Mouse (Mus musculus): ENCODE data around the gene Vdac1.

The Vdac1 gene

DNA sequence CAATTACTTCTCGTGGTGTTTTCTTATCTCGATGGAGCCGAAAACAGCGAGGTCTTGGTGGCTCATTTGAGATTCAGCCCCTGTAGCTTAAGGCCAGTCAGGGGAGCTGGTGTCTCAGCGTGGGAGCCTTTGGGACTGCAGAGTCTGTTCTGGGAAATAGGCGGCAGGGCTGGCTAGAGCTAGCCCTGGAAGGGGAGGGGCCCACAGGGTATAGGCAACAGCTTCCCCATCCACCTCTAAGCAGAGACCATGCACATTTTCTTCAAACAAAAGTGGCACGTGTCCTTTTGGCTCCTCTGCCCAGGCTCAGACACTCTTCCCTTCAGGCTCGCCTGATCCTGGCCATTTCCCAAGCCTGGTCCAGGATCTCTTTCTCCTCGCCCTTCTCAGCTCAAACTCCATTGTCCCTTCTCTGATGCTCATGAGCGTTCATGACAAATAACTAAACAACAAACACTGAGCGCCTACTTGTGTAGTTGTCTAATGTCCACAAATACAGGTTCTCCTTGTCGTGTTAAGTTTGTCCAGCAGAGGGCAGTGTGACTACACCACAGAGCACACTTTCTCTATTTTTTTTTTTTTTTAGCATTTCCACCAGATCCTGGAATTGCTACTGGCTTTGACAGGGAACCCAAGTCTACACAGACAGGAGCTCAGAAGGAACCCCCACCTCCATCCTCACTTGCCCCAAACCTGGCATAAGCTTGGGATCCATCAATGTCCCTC, 60.6 kb downstream of the Vdac1 start:
- DNase-seq (ENCODE audit: low spot score) = peak; percentile 87

DNA sequence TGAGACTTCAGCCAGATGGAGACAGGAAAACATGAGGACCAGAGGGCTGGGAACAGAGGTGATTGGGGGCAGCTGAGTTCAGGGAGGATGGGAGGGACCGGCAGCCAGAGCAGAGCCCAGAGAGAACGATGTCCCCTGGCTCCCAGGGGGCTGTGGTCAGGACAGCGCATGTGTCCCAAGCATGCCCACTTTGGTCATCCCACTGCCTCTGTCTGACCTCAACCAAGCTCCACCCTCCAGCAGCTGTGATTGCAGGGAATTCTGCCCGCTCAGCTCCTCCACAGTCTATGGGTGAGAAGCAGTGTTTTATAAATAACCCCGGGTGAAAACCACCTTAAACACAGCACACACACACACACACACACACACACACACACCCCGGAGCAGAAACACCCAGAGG, 68.8 kb downstream of the Vdac1 start:
- no peak for DNase-seq (ENCODE audit: low spot score)

DNA sequence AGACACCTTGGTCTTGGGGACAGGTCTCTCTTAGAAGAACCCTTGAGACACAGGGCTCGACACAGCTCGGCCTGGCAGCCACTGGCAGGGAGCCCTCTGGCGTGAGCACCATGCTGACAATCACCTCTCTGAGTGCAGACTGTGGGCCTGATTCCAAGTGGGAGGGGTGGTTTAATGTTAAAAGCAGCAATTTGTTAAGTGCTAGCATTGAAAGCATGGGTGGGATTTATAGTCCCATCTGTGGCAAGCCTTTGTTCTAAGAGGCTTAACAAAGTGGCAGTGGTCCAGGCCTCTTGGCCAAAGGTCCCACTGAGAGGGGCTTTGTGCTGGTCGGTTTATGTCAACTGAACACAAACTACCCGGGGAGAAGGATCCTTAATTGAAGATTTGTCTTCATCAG, 70.9 kb downstream of the Vdac1 start:
- no peak for DNase-seq (ENCODE audit: low spot score)

DNA sequence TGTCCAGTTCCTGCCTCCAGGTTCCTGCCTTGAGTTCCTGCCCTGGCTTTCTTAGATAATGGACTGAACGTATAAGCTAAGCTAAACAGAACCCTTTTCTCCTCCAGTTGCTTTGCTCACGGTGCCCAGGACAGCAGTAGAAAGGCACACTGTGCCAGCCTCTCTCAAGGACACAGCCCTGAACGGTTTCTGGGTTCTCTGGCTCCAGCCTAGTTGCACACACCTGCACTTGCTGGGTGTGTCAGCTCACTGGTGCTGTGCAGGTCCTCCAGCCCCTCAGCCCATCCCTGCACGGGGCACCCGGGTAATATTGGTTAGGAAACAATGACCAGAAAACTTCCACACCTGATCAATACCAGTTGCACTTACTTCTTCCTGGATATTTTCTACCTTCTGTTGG, 71.5 kb downstream of the Vdac1 start:
- DNase-seq (ENCODE audit: low spot score) = no peak

DNA sequence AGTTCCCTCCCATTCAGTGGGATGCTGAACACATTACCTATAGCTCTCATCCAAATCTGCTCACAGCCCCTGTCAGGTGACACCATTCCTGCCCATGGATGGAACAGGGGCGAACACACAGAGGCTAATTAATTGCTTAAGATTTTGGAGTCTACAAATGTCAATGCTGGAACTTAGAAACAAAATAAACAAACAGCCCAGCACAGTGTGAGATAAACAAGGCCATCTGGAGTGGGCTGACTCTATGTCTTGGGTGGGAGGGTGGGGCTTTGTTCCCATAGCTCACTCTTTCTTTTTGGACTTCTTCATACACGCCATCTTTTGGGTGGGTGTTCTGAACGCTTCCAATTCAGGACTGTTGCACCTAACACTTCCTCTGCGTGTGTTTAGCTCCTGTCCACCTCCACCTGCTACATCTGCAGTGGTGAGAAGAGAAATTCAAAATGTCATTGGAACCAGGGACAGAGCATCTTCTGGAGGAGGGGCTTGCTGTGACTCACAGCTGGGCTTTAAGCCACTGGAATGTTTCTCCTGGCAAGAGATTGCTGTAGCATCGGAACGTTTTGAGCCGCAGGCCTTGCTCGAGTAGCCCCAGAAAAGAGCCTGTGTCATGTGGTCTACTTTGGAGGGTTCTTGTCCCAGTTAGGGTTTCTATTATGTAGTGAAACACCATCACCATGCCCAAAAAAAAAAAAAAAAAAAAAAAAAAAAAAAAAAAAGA, 72.6 kb downstream of the Vdac1 start:
- DNase-seq (ENCODE audit: low spot score) = no peak

DNA sequence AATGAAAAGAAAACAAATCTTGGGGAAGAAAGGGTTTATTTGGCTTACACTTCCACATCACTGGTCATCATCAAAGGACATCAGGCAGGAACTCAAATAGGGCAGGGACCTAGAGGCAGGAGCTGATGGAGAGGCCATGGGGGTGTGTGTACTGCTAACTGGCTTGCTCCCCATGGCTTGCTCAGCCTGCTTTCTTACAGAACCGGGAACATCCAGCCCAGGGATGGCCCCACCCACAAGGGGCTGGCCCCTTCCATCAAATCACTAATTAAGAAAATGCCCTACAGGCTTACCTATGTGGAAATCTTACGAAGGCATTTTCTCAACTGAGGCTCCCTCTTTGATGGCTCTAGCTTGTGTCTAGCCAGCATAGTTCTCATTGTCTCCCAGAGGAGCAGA, 73.1 kb downstream of the Vdac1 start:
- DNase-seq (ENCODE audit: low spot score) = no peak

DNA sequence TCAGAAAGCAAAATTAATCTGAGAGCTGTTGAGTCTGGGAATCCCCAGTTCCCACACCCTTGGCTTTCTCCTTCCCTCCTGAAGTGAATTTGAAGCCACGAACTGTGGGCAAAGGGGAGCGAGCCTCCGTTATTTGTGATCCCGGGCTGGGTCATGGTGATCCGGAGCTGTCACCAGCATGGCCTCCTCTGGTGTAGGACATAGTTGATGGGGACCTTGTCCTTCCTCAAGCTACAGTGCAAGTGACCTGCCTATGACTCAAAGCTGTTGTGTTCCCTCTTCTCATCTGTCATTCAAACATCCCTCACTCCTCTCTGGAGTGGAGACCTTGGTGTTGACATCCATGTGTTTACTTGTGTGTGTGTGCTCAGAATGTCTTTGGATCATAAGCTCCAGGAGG, 74.8 kb downstream of the Vdac1 start:
- DNase-seq (ENCODE audit: low spot score) = no peak

DNA sequence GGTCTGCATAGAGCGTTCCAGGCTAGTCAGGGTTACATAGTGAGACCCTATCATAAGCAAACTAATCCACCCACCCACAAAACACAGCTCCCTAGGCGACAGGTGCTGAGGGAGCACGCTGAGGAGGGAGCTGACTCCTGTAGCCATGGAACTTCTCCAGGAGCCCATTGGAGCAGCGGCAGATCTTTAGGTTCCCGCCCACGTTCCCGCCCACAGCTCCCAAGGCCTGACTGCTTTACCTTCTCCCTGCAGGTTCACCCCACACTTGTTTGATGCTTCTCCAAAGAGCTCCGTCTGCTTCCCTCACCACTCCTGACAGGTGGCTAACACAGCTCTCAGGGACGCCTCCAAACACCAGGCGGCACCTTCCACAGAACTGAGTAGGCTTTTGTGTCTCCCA, 76.5 kb downstream of the Vdac1 start:
- no peak for DNase-seq (ENCODE audit: low spot score)
